Mouse (Mus musculus) neural tube, embryonic 15.5 days (tissue): Measurements from ENCODE around the gene Hnrnpa1. TPM values are rescaled to one million over a fixed set of nuclear protein-coding genes. Genes with fewer than 3 reads are reported as not detected.
A peak's percentile ranks its signal among the peaks of the same experiment; 100 is the strongest.

Experiments
- ATAC-seq: fragments of 200-750 bp; cut with Nextera tagmentation; 2 replicates; pipeline ENCODE4 v1.8.0; 2017; ENCODE audit warnings: mild to moderate bottlenecking, moderate TSS enrichment, moderate library complexity; ENCODE audit not compliant: low FRiP score
- H3K27ac ChIP-seq: fragments of 300-500 bp; sonication (generic); replicated peaks from 2 replicates; pipeline ENCODE4 v1.5.1; 2015; ENCODE audit warnings: mild to moderate bottlenecking, inconsistent platforms
- H3K27me3 ChIP-seq: fragments of 300-500 bp; sonication (generic); replicated peaks from 2 replicates; pipeline ENCODE4 v1.6.1; 2015; ENCODE audit warnings: inconsistent platforms
- H3K36me3 ChIP-seq: fragments of 300-500 bp; sonication (generic); 2 replicates; pipeline ENCODE4 v1.6.1; 2015; ENCODE audit warnings: inconsistent platforms
- H3K4me1 ChIP-seq: fragments of 300-500 bp; sonication (generic); 2 replicates; pipeline ENCODE4 v1.6.1; 2015; ENCODE audit warnings: inconsistent platforms
- H3K4me2 ChIP-seq: fragments of 300-500 bp; sonication (generic); 2 replicates; pipeline ENCODE4 v1.6.1; 2015; ENCODE audit warnings: inconsistent platforms, mild to moderate bottlenecking, moderate library complexity
- H3K4me3 ChIP-seq: fragments of 300-500 bp; sonication (generic); replicated peaks from 2 replicates; pipeline ENCODE4 v1.5.1; 2015; ENCODE audit warnings: mild to moderate bottlenecking, inconsistent platforms
- H3K9ac ChIP-seq: fragments of 300-500 bp; sonication (generic); replicated peaks from 2 replicates; pipeline ENCODE4 v1.6.1; 2015; ENCODE audit warnings: mild to moderate bottlenecking, inconsistent platforms
- H3K9me3 ChIP-seq: fragments of 300-500 bp; sonication (generic); replicated peaks from 2 replicates; pipeline ENCODE4 v1.6.1; 2016; ENCODE audit warnings: inconsistent platforms
- WGBS: fragments of 180-500 bp; shearing (Covaris S2); methylation state at CpG from one replicate; pipeline ENCODE4 v1.1.7; 2015; ENCODE audit warnings: mixed read lengths; 5-methylcytosine and 5-hydroxymethylcytosine counted together
- polyA plus RNA-seq: library from polyadenylated mRNA; unstranded; fragments of >200 nt; fragmentation: Nextera tagmentation; extraction: Ambion mirVana; gene quantifications from 2 replicates; pipeline ENCODE4 v1.2.1, GENCODE M21; 2015

The Hnrnpa1 gene
- polyA plus RNA-seq, 1 experiment from 2014 or later: 582 TPM

- no peak overlapping the region for H3K27ac ChIP-seq
- no peak for ATAC-seq
- H3K4me3 ChIP-seq: no peak overlapping the region
- no peak overlapping the region for H3K9ac ChIP-seq
- H3K36me3 ChIP-seq: no peaks in the 10 kb centered on the region
- H3K9me3 ChIP-seq: no peaks in the 10 kb centered on the region
- WGBS: 69% methylated on average over 3 of the region's 3 CpGs
- no peaks in the 10 kb centered on the region for H3K27me3 ChIP-seq
- peaks cover 32% of the 10 kb centered on the region for H3K4me1 ChIP-seq
- H3K4me2 ChIP-seq: no peak overlapping the region
Observed at GRCm38 (mm10) chr15:103280817-103281464, 40.7 kb downstream of the Hnrnpa1 start.

DNA sequence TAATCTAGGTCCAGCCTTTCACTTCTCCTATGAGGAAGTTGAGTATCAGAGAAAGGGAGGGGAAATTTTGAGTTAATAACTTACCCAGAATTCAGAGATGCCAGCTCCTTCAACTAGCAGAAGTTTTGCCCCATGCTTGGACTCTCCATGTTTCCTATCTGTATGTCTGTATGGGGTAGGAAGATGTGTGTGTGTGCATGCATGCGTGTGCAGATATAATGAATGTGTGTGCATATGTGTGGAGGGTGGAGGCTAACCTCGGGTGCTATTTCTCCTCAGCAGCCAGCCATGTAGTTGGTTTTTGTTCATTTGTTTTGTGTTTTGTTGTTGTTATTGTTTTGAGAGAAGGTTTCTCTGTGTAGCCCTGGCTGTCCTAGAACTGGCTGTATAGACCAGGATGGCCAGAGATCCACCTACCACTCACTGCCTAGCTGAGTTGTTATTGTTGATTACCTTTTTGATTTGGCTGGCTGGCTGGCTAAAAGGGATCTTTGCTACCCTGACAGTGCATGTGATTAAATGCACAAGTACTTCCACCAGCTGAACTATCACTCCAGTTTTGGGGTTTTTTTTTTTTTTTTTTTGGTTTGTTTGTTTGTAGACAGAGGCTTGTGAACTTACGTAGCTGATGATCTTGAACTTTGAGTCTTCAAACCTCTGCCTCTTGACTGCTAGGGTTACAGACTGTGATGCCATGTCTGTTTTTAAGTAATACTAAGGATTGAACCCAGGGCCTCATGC is 41.4 kb downstream of the Hnrnpa1 start:
- H3K9me3 ChIP-seq: no peaks in the 10 kb centered on the region
- H3K27me3 ChIP-seq: no peaks in the 10 kb centered on the region
- H3K4me2 ChIP-seq: no peak overlapping the region
- no peaks in the 10 kb centered on the region for H3K36me3 ChIP-seq
- ATAC-seq: no peak
- WGBS: 94% methylated on average over 3 of the region's 3 CpGs
- H3K4me3 ChIP-seq: no peak overlapping the region
- no peak overlapping the region for H3K27ac ChIP-seq
- H3K9ac ChIP-seq: no peak overlapping the region
- peaks cover 34% of the 10 kb centered on the region for H3K4me1 ChIP-seq

DNA sequence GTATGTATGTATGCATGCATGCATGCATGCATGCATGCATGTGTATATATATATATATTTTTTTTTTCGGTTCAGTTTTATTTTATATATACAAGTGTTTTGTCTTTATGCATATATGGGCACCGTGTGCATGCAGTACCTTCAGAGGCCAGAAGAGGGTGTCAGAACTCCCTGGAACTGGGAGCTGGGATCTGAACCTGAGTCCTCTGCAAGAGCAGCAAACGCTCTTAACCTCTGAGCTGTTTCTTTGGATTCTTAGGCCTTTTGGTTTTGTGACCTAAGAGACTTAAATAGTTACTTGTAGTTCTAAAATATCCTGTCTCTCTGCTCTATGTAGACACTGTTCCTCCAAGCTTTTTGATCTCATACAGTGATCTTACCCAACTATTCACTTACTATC is 43.8 kb downstream of the Hnrnpa1 start:
- Histone ChIP-seq H3K4me2 (no peak overlapping the region), H3K4me1 (peaks cover 19% of the 10 kb centered on the region), H3K9me3 (no peaks in the 10 kb centered on the region), H3K4me3 (no peak overlapping the region), H3K9ac (no peak overlapping the region), H3K27ac (no peak overlapping the region), H3K27me3 (no peaks in the 10 kb centered on the region), H3K36me3 (0 out of 2 replicates have a peak, but pooled peaks cover 5% of the 10 kb centered on the region)
- ATAC-seq: no peak
- 54% methylated on average over 3 of the region's 3 CpGs for WGBS

DNA sequence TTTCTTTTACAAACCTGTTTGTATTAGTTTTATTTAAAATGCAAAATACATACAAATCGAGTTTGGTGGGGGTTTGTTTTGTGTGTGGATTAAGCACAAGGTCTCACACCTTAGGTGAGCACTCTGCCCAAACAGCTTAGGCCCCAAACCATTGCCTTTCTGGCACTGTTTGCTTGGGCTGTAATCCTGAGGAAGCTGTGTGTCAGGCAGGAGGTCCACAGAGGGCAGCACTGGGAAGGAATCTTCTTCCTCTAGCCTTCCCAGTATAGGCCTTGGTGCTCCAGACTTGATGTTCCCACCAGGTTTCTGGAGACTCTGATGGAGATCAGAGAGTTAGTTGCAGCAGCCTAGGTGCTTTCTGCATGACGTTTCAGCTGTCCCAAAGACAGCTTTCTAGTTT is 44.4 kb downstream of the Hnrnpa1 start:
- peaks cover 25% of the 10 kb centered on the region for H3K4me1 ChIP-seq
- peak overlapping the region; percentile 75 for H3K27ac ChIP-seq
- 0 out of 2 replicates have a peak, but pooled peaks cover 5% of the 10 kb centered on the region for H3K36me3 ChIP-seq
- H3K9me3 ChIP-seq: no peaks in the 10 kb centered on the region
- no peak for ATAC-seq
- H3K4me3 ChIP-seq: no peak overlapping the region
- H3K9ac ChIP-seq: no peak overlapping the region
- H3K4me2 ChIP-seq: no peak overlapping the region
- H3K27me3 ChIP-seq: no peaks in the 10 kb centered on the region
- WGBS: 40% methylated on average over 2 of the region's 2 CpGs

GRCm38 (mm10) chr15:103285778-103286417 is 45.7 kb downstream of the Hnrnpa1 start:
- H3K9me3 ChIP-seq: no peaks in the 10 kb centered on the region
- peak overlapping the region; percentile 75 for H3K27ac ChIP-seq
- H3K27me3 ChIP-seq: no peaks in the 10 kb centered on the region
- no peak overlapping the region for H3K4me3 ChIP-seq
- WGBS: 44% methylated on average over 1 of the region's 1 CpGs
- H3K9ac ChIP-seq: no peak overlapping the region; the same call in 1 of the 2 replicates
- H3K4me2 ChIP-seq: no peak overlapping the region
- ATAC-seq: peak; percentile 40
- H3K36me3 ChIP-seq: peaks cover 9% of the 10 kb centered on the region; the same call in 1 of the 2 replicates
- peaks cover 35% of the 10 kb centered on the region for H3K4me1 ChIP-seq

- no peaks in the 10 kb centered on the region for H3K9me3 ChIP-seq
- 0 out of 2 replicates have a peak overlapping the region, but pooled peaks have one; percentile 11 for H3K9ac ChIP-seq
- WGBS: 11% methylated on average over 5 of the region's 5 CpGs
- peaks cover 40% of the 10 kb centered on the region for H3K4me1 ChIP-seq
- H3K4me2 ChIP-seq: no peak overlapping the region
- no peak overlapping the region for H3K4me3 ChIP-seq
- 0 out of 2 replicates have a peak, but pooled peaks have one; percentile 15 for ATAC-seq
- H3K27me3 ChIP-seq: no peaks in the 10 kb centered on the region
- H3K27ac ChIP-seq: peak overlapping the region; percentile 76
- peaks cover 33% of the 10 kb centered on the region for H3K36me3 ChIP-seq
Observed at GRCm38 (mm10) chr15:103289600-103289999, 49.4 kb downstream of the Hnrnpa1 start.

GRCm38 (mm10) chr15:103290417-103290816 is 50.2 kb downstream of the Hnrnpa1 start:
- Histone ChIP-seq H3K27ac (peak overlapping the region; percentile 76), H3K27me3 (no peaks in the 10 kb centered on the region), H3K4me1 (peaks cover 37% of the 10 kb centered on the region), H3K9ac (no peak overlapping the region), H3K9me3 (no peaks in the 10 kb centered on the region), H3K4me3 (no peak overlapping the region), H3K36me3 (peaks cover 33% of the 10 kb centered on the region), H3K4me2 (no peak overlapping the region)
- no peak for ATAC-seq
- 56% methylated on average over 6 of the region's 6 CpGs for WGBS

DNA sequence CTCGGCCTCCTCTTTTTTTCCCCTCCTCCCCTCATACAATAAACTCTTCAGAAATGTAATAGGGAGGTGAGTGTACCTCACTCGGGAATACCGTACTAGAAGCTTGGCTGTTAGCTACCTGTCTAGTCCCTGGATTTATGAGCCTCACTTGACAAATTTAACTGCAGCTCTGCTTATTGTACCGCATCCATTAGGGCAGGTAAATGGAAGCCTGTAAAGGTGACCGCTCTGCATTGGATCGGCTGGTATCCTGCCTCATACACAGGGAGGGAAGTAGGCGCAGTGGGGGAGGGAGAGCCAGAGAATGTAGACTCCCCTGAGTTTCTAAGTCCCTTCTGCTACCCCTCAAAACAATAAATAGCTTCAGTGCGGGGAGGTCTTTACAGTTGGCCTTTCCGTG is 50.6 kb downstream of the Hnrnpa1 start:
- no peaks in the 10 kb centered on the region for H3K27me3 ChIP-seq
- 58% methylated on average over 9 of the region's 9 CpGs for WGBS
- H3K9ac ChIP-seq: no peak overlapping the region
- no peak overlapping the region for H3K4me3 ChIP-seq
- H3K9me3 ChIP-seq: no peaks in the 10 kb centered on the region
- peak overlapping the region; percentile 64 for H3K27ac ChIP-seq
- H3K36me3 ChIP-seq: peaks cover 33% of the 10 kb centered on the region
- ATAC-seq: peak; percentile 66
- H3K4me1 ChIP-seq: peaks cover 38% of the 10 kb centered on the region
- no peak overlapping the region for H3K4me2 ChIP-seq

- peak overlapping the region; percentile 23; the same call in 1 of the 2 replicates for H3K27ac ChIP-seq
Observed at GRCm38 (mm10) chr15:103292673-103293345, 52.6 kb downstream of the Hnrnpa1 start.

DNA sequence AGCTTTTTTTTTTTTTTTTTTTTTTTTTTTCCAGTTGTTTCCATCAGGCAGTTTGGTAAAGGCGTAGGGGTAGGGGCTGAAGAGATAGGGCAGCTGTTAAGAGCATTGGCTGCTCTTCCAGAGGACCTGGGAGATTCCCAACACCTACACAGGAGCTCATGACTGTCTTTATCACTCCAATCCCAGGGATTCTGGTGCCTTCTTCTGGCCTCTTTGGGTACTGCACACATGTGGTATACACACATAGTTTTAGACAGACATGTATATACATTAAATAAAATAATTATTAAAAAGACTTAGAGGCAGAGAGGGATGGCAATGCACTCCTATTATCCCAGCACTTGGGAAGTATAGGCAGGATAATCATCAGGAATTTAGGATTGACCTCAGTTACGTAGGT is 53.1 kb downstream of the Hnrnpa1 start:
- H3K4me1 ChIP-seq: peaks cover 60% of the 10 kb centered on the region
- H3K4me3 ChIP-seq: no peak overlapping the region
- H3K4me2 ChIP-seq: no peak overlapping the region
- 100% methylated on average over 2 of the region's 2 CpGs for WGBS
- H3K27me3 ChIP-seq: no peaks in the 10 kb centered on the region
- H3K9me3 ChIP-seq: no peaks in the 10 kb centered on the region
- no peak for ATAC-seq
- H3K9ac ChIP-seq: no peak overlapping the region
- peaks cover 28% of the 10 kb centered on the region for H3K36me3 ChIP-seq
- H3K27ac ChIP-seq: no peak overlapping the region

More at GRCm38 (mm10) chr15:103292673-103293345, 52.6 kb downstream of the Hnrnpa1 start:
- H3K9ac ChIP-seq: no peak overlapping the region
- no peaks in the 10 kb centered on the region for H3K9me3 ChIP-seq
- H3K4me2 ChIP-seq: no peak overlapping the region
- H3K4me3 ChIP-seq: no peak overlapping the region
- 71% methylated on average over 4 of the region's 4 CpGs for WGBS
- H3K4me1 ChIP-seq: peaks cover 54% of the 10 kb centered on the region
- H3K27me3 ChIP-seq: no peaks in the 10 kb centered on the region
- H3K36me3 ChIP-seq: peaks cover 28% of the 10 kb centered on the region
- no peak for ATAC-seq

DNA sequence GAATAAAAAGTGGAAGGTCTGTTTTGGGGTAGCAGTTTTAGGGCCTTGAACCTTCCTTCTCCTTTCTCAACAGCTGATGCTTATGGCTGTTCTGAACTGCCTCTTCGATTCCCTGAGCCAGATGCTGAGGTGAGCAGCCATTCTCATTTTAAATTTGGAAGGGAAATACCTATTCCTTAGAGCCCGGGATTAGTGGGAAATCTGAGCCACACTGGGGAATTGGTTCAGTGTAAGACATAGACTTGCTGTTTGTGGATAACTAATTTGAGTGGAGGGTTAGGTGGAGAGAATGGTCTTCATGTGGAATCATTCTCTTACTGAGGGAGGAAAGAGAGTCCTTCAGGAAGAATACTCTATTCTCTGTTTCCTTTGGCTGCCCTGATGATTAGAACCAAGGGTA is 54.4 kb downstream of the Hnrnpa1 start:
- Histone ChIP-seq H3K36me3 (peaks cover 28% of the 10 kb centered on the region), H3K4me3 (no peak overlapping the region), H3K4me2 (no peak overlapping the region), H3K27me3 (no peaks in the 10 kb centered on the region), H3K4me1 (peaks cover 60% of the 10 kb centered on the region), H3K9ac (no peak overlapping the region), H3K27ac (no peak overlapping the region), H3K9me3 (no peaks in the 10 kb centered on the region)
- no peak for ATAC-seq
- WGBS: 88% methylated on average over 2 of the region's 2 CpGs
